Mouse (Mus musculus) telencephalon, adult 2 months (tissue): ENCODE measurements around the gene Fam118a.
"Not testable (repeated sequence)": the region's sequence is repeated elsewhere in the genome, so short reads cannot be mapped to it uniquely, and the experiment has no call there.

Experiments used
- DNase-seq: peaks from one replicate; pipeline ENCODE4 v3.0.0-alpha.2; 2011; ENCODE audit warnings: low read depth, low spot score

Gene Fam118a

DNA sequence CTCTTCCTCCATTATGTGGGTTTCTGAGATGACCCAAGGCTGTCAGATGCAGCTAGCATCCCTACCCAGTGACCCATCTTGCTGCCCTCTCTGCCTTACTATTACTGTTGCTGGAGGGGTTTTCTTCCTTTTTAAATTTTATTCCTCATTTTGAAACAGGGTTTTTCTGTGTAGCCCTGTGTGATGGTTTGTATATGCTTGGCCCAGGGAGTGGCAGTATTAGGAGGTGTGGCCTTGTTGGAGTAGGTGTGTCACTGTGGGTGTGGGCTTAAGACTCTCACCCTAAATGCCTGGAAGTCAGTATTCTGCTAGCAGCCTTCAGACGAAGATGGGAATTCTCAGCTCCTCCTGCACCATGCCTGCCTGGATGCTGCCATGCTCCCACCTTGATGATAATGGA, at the start of gene Fam118a:
Gene Fam118a (plus strand): TSS at position 301 of the 400 bp plus-strand sequence.
- DNase-seq: not testable (repeated sequence)

DNA sequence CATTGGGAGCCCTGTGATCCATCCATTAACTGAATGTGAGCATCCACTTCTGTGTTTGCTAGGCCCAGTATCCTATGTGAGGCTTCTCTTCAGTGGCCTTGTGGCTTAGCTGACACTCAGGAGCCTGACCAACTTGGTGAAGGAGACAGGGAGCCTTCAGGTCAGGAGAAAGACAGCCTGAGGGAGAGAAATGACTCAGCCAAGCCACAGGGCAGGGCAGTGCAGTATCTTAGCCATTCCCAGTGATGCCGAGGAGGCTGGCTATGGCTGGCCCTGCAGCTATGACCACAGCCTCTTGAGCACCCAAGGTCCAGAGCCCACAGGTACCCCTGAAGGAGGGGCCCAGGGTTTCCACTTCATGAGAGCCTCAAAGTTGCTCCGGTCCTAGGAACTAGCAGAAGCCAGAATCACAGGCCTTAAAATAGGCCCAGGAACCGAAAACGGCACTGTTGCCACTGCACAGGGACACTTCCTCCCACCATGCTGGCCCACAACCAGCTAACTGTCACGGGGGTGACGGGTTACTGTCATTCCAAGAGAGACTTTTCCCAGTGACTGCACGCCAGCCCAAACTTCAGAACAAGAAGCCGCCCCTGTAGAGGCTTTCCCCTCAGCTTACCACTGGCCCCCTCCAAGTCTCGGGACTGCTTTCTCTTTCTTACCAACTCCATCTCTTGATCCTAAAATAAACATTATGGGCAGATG, 47.0 kb upstream of the Fam118a start:
- no peak for DNase-seq

DNA sequence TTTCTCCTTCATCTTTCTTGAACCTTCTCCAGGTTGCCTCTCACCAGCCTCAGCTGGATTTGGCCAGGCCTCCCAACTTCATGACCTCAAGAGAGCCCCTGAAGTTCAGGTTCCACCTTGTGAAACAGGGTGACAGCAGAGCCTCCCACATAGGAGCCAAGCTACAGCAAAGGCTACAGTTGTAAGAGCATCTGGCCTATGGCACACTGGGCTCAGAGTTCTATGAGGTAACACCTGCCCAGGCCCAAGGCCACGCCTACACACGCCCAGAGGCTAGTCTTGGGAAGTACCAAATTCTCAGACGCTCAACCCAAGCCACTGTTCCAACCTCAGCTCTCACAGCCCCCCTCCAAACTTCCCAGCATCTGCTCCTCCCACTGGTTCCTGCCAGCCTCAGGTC, 45.9 kb upstream of the Fam118a start:
- DNase-seq: no peak

DNA sequence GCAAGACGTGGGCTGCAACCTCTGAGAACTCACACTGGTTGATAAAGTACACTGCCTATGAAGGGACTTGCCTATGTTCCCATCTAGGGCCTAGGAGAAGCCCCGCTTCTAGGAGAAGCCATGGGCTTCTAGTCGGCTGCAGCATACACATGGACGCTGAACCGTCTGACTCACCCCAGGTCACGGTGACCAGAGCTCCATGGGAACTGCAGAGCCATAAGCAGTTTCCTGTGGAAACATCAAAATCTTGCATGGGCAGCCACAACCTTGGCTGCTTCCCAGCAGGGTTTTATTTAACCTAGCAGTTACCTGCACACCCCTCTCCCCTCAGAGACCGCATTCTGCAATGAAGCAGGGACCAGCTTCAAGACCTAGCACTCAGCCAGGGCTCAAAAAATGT, 45.0 kb upstream of the Fam118a start:
- no peak for DNase-seq

GRCm38 (mm10) chr15:84985516-84986160, 43.1 kb upstream of the Fam118a start:
- DNase-seq: no peak

DNA sequence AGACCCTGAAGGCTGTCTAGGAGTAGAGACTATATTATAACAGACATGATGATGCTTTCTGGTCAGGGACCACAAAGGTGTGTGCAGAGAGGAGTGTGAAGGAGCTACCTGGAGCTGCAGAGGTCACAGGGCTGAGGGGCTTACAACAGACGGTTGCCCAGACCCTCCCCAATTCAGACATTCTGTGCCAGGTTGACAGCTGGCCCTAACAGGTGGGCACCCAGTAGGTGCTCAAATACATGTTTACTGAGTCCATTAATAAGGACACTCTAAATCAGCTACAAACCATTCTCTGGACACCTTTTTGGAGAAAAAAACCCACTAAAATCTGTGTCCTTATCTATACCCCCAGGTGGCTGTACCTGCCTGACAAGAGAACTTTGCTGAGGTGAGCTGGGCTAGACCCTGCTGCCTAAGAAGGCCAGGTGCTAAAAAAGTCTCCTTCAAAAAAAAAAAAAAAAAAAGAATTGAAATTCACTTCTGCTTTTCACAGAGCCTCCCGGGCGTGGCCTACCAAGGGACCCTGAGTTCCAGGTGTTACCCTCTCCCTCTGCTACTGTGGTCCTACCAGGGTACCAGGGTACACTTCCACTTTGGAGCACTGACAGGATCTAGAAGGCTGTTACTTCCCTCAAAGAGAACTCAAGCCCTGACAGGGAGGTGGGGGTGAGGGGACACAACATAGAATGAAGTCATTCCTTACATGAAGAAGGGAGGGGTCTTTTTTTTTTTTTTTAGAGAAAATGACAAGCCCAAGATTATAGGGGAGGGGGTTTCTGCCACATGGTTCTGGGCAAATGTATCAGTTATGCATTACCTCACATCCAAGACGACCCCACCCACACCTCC, 42.4 kb upstream of the Fam118a start:
- no peak for DNase-seq

DNA sequence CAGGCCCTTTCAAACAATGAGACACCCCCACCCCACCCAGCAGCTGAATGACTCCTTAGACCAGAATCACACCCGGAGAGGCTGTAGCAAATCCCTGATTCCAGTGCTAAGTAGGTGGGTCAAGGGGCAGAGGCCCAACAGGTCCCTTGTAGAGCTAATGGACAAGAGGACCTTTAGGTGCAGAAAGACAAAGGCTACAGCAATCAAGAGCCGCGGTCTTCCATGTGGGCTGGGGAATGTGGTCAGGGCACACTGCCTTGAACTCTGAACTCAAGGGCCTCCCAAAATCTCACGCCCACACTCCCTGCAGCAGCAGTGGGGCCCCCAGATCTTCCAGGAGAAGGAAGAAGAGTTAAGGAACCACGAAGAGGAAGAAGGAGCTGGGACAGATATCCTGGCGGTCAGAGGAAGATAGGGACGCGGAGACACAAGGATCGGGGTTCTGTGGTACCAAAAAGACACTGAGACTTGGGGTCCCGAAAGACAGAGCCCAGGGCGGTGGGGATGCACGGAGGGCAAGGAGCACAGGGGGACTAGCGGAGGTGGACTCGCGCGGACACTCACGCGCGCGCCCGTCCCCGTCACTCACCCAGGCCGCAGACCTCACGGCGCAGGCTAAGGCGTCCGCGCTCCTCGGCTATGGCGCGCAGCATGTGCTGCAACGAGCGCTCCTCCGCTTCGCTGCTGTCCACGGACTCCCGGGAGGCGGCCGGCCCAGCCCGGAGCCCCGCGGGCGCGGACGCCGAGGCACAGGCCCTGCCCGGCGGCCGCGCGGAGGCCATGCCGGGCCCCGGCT, 41.5 kb upstream of the Fam118a start:
- no peak for DNase-seq

DNA sequence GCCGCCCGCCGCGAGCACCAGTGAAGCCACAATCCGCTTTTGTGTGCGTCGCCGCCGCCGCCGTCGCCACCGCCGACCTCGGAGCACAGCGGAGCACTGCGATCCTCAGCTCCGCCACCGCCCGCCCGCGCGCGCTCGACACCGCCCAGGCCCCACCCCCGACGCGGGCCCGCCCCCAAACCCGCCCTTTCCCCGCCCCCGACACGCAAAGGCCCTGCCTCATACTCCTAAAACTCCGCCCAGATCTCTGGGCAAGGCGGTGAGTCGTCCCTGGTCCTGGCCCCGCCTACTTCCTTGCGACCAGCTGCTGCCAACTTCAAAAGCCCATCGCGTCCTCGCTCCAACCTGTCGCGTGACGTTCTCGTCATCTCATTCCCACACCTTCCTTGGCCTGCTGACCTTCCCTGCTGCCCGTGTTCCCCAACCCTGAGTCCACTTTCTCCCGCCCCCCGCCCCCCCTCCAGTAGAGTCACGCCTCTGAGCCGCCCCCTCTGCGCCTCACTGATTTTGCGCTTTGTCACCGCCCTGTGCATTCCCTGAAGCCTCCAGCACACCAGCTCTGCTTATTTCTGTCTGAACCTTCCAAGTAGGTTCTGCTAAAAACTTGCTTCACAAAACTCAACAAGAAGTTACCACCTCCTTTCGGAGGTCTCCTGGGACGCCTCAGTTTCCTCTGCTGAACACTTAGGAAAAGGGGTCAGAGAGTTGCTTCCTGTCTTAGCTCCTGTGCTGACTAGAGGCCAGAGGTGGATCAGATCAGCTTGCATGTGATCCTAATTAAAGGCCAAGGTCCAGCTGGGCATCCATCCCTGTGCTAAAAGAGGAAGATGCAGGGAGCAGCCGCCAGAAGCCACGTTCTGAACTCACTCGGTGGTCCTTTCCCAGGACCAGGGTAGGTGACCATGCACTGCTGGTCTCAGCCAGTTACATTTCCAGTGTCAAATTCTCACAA, 40.6 kb upstream of the Fam118a start, which contains the start of gene 5031439G07Rik:
Gene 5031439G07Rik (minus strand): TSS at position 678 of the 952 bp plus-strand sequence.
- DNase-seq: peak; percentile 86

GRCm38 (mm10) chr15:84989098-84989497, 39.6 kb upstream of the Fam118a start:
- no peak for DNase-seq

GRCm38 (mm10) chr15:84989771-84990170, 39.0 kb upstream of the Fam118a start:
- DNase-seq: no peak

- no peak for DNase-seq
Measured at GRCm38 (mm10) chr15:84994498-84994897, 34.2 kb upstream of the Fam118a start.

DNA sequence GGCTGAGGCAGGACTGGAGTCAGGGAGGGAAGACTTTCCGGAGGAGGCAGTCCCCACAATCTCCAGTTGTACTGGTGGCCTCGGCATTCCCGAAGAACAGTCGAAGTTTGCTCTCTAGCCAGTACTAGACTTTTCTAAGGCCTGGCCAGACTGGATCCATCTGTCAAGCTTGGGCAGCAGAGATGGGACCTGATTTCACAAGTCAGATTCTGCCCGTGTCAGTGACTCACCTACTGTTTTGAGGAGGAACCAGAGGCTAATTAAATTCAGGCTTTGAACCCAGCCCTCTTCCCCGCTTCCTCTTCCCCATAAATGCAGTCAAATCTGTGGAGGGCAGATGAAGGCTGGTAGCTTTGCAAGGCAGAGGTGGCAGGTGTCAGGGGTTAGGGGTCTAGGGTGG, 33.7 kb upstream of the Fam118a start:
- DNase-seq: no peak

GRCm38 (mm10) chr15:84995967-84996366, 32.8 kb upstream of the Fam118a start:
- no peak for DNase-seq

DNA sequence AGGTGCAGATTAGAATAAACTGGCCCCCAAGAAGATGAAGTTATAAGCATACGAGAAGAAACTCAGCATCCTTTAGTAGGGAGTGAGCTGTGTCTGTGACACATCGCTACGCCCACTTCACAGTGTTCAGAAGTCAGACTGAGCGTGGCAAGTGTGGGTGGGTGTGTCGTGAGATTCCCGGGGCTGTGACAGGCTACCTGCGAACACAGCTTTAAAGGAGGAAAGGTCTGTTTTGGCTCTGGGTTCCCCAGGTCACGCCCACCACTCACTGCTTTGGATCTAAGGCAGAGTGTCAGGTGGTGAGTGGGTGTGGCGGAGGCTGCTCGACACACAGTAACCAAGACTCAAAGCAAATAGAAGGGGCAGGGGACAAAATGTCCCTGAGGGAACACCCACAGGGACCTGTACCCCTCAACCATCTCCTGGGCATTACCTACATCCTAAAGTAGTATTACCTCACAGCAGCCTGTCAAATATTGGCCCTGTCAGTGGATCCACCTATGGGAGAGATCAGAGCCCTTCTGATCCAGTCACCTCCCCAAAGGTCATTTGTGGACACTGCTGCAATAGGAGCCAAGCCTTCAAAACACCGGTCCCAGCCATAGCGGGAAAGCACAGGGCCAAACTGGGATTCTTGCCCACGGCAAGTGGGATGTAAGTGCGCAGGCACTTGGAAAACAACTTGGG, 30.8 kb upstream of the Fam118a start:
- peak; percentile 79 for DNase-seq

- DNase-seq: no peak
Measured at GRCm38 (mm10) chr15:84999911-85000310, 28.8 kb upstream of the Fam118a start.

GRCm38 (mm10) chr15:85000984-85001982, 27.5 kb upstream of the Fam118a start:
- peak; percentile 80 for DNase-seq

- no peak for DNase-seq
Measured at GRCm38 (mm10) chr15:85009666-85010065, 19.1 kb upstream of the Fam118a start.

- no peak for DNase-seq
Measured at GRCm38 (mm10) chr15:85011895-85012661, 16.7 kb upstream of the Fam118a start.
